Mouse (Mus musculus): ENCODE measurements around the gene B4galt5.

Gene B4galt5

GRCm38 (mm10) chr2:167363272-167364045 lies 14.5 kb upstream of the B4galt5 start:
- no peak for ATAC-seq (ENCODE audit: insufficient number of reproducible peaks, low FRiP score, low TSS enrichment)

GRCm38 (mm10) chr2:167358499-167358898 lies 9.5 kb upstream of the B4galt5 start:
- no peak for ATAC-seq (ENCODE audit: insufficient number of reproducible peaks, low FRiP score, low TSS enrichment)

- no peak for ATAC-seq (ENCODE audit: insufficient number of reproducible peaks, low FRiP score, low TSS enrichment)
Observed at GRCm38 (mm10) chr2:167356885-167357284, 7.9 kb upstream of the B4galt5 start.

- ATAC-seq (ENCODE audit: insufficient number of reproducible peaks, low FRiP score, low TSS enrichment), result no peak
Observed at GRCm38 (mm10) chr2:167354611-167355165, 5.7 kb upstream of the B4galt5 start.

- ATAC-seq (ENCODE audit: insufficient number of reproducible peaks, low FRiP score, low TSS enrichment), result no peak
Observed at GRCm38 (mm10) chr2:167354046-167354445, 5.1 kb upstream of the B4galt5 start.

- no peak for ATAC-seq (ENCODE audit: insufficient number of reproducible peaks, low FRiP score, low TSS enrichment)
Observed at GRCm38 (mm10) chr2:167352496-167352895, 3.5 kb upstream of the B4galt5 start.

GRCm38 (mm10) chr2:167351371-167351951 lies 2.5 kb upstream of the B4galt5 start:
- ATAC-seq (ENCODE audit: insufficient number of reproducible peaks, low FRiP score, low TSS enrichment), result no peak

GRCm38 (mm10) chr2:167350126-167350650 lies 1.2 kb upstream of the B4galt5 start:
- no peak for ATAC-seq (ENCODE audit: insufficient number of reproducible peaks, low FRiP score, low TSS enrichment)

GRCm38 (mm10) chr2:167349283-167349936 lies 427 bp upstream of the B4galt5 start:
- ATAC-seq (ENCODE audit: insufficient number of reproducible peaks, low FRiP score, low TSS enrichment), result peak; percentile 94

GRCm38 (mm10) chr2:167347991-167348375 lies 1.0 kb downstream of the B4galt5 start:
- no peak for ATAC-seq (ENCODE audit: insufficient number of reproducible peaks, low FRiP score, low TSS enrichment)

GRCm38 (mm10) chr2:167347361-167347760 lies 1.6 kb downstream of the B4galt5 start:
- no peak for ATAC-seq (ENCODE audit: insufficient number of reproducible peaks, low FRiP score, low TSS enrichment)

- no peak for ATAC-seq (ENCODE audit: insufficient number of reproducible peaks, low FRiP score, low TSS enrichment)
Observed at GRCm38 (mm10) chr2:167345508-167346164, 3.3 kb downstream of the B4galt5 start.

GRCm38 (mm10) chr2:167344871-167345507 lies 4.0 kb downstream of the B4galt5 start:
- ATAC-seq (ENCODE audit: insufficient number of reproducible peaks, low FRiP score, low TSS enrichment), result no peak

- no peak for ATAC-seq (ENCODE audit: insufficient number of reproducible peaks, low FRiP score, low TSS enrichment)
Observed at GRCm38 (mm10) chr2:167343369-167344140, 5.4 kb downstream of the B4galt5 start.

- no peak for ATAC-seq (ENCODE audit: insufficient number of reproducible peaks, low FRiP score, low TSS enrichment)
Observed at GRCm38 (mm10) chr2:167342876-167343275, 6.1 kb downstream of the B4galt5 start.

GRCm38 (mm10) chr2:167337580-167337979 lies 11.4 kb downstream of the B4galt5 start:
- ATAC-seq (ENCODE audit: insufficient number of reproducible peaks, low FRiP score, low TSS enrichment), result no peak

GRCm38 (mm10) chr2:167337214-167337512 lies 11.8 kb downstream of the B4galt5 start:
- ATAC-seq (ENCODE audit: insufficient number of reproducible peaks, low FRiP score, low TSS enrichment), result peak; percentile 9; the same call in 1 of the 2 replicates

GRCm38 (mm10) chr2:167336384-167337213 lies 12.4 kb downstream of the B4galt5 start:
- peak; percentile 78 for ATAC-seq (ENCODE audit: insufficient number of reproducible peaks, low FRiP score, low TSS enrichment)

All from cerebellum, adult (tissue).